Mouse (Mus musculus) adrenal gland, postnatal 14 days (tissue): ENCODE measurements at regions not wholly inside any gene's neighbourhood (a gene's known extent, or its start where the extent isn't known, plus 50 kb on each side); places are given as distances from the start of the nearest gene placed in this dataset.

Experiments used
- DNase-seq: peaks from one replicate; pipeline ENCODE4 v3.0.0; 2021; ENCODE audit warnings: mixed read lengths

DNA sequence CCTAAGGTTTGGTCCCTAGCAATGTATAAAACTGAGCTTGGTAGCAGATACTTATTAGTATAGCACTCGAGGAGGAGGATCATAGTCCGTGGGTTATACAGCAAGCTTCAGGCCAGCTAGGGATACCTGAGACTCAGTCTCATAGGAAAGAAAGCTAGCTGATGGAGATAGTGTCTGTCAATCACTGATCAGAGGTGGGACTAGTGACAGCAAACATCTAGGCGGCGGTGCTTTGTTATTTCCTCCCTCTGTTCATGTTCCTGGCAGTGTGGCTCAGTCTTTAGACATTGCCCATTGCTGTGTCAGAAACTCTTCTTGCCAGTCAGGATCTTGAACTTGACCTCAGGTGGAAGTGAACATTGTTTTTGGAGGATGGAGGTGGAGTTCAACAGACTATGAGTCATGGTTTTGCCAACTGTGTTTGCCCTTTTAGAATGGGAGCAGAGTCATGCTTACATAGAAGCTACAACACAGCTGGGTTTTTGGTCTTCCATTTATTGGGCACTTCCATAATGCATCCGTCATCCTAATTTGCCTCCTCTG is 1315.8 kb upstream of the A1bg start:
- DNase-seq = no peak

DNA sequence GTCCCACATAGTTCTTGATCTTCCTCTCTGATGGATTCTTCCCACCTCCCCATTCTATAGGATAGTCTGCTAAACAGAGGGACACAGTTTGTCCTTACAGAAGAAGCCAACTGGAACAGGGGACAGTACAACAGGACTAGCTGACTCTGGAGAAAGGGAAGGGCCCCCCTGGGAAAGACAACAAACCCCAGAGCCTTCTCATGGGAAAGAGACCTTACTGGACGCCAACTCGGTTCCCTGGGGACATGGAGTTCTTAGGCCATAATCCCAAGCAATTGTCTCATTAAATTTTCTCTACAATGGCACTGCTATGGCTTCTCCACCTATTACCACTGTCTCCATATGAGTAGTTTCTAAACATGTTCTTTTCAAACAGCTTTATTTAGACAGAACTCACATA is 1313.2 kb upstream of the A1bg start:
- peak; percentile 56 for DNase-seq

- no peak for DNase-seq
Measured at GRCm38 (mm10) chr15:62234182-62234760, 1311.5 kb upstream of the A1bg start.

GRCm38 (mm10) chr15:62233154-62233553 is 1310.3 kb upstream of the A1bg start:
- no peak for DNase-seq

GRCm38 (mm10) chr15:62231709-62232108 is 1308.9 kb upstream of the A1bg start:
- DNase-seq = no peak

DNA sequence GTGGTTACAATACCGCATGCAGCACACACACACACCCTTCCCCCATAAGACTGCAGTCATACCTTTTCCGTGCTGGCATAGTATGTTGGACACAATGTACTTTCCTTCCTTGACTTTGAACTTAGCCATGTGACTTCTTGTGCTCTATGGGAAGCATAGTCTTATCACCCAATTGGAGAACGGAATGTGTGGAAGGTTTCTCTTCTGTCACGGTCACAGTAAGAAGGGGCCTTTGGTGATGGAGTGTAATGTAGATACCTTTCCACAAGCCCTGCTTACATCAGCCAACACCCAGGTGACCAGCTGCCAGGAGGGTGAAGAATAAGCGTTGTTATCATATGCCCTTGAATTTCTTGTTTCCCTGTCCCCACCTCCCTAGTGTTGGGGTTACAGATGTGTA is 1308.0 kb upstream of the A1bg start:
- DNase-seq = no peak

DNA sequence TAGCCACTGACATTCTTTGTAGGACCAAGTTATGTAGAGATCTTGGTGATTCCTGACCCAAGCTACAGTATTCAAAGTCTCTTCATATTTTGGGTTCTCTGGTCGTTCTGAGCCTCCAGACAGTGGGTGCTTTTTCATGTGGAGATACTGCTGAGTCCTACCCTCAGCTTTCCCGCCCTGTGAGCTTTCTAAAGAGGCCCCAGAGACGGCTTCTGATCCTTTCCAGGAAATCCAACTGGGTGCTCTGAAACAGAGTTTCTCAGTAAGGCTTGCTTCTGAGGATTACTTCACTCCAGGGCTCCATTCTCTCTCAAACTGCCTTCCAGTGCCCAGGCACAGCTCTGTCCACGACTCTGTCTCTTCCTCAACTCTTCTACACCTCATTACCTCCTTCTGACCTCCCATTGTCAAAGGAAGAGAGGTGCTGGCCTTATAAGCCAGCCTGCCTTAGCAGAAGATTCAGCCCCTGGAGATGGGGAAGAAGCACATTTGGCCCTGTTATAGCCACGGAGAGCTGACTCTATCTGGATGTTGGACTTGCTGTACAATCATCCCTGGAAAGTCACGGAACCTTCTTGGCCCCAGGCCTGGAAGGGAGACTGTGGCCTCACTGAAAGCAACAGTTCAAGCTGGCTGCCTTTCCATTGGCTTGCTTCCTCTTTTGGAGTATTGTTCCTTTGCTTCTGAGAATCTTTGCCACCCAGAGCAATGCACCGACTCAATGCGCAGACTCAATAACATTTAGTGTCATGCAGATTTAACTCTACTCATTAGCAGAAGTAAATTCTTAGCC is 1306.9 kb upstream of the A1bg start:
- peak; percentile 33 for DNase-seq

DNA sequence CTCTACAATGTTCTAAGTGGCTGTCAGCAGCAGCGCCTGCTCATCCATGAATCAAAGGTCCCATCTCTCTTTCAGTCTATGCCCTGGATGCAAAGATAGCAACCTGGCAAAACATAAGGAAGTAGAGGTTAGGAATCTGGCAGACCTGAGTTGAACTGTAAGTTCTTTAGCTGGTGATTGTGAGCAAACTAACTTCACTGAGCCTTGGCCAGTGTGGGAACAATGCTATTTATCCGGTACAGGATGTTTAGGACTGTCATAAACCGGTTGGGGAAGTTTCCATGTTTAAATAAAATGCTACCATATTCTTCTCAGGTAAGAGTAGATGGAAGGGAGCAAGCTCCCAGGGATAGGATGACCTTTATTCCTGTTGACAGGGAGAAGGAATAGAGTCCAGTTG is 1306.2 kb upstream of the A1bg start:
- DNase-seq = no peak

- no peak for DNase-seq
Measured at GRCm38 (mm10) chr15:62224798-62225197, 1302.0 kb upstream of the A1bg start.

- no peak for DNase-seq
Measured at GRCm38 (mm10) chr15:62224191-62224590, 1301.4 kb upstream of the A1bg start.

DNA sequence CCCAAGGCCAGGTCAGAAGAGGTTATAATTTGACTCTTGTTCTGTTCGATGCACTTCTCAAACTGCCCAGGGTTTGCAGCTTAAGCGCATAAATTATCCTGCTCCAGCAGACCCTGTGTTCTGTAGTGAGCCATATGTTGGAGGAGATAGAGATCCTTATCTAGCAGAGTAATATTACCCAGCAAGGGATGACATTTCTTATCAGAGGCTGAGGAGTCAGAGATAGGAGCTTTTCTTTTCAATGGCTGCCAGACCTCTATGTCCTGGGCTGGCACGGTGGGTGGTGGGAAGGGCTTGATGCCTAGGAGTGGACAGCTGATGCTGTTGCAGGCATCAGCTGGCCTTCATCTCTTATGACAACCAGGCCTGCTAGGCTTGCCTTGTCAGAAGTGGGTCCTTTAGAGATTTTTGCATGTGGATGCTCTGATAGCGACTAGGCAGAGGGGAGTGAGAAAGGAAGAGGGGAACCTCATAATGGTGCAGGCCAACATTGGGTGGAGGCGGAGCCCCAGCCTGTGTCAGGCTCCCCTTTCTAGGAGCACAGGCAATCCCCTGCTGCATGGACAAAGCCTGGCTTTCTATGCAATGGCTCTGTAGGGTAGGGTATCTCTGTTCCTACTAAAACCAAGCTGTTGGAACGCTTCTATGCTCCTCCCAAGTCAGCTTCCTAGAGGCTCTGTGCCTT is 1300.5 kb upstream of the A1bg start:
- peak; percentile 47 for DNase-seq

DNA sequence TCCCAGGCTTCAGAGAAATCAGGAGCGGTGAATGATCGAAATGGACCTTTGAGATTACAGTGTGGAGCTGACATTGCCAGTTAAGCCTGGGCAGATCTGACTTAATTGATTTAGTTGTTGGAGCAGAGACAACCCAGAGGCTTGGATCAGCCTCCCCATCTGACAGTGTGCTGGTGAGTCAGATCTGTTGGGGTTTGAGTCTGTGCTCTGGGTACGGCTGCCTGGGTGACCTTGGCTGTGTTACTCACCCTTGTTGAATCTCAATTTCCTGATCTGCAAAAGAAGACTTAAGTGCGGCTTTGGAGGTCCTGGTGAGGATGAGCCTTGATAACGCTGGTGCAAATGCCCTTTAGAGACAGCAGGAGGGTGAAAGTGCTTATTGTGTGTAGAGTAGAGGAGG is 1299.9 kb upstream of the A1bg start:
- DNase-seq = peak; percentile 74

- no peak for DNase-seq
Measured at GRCm38 (mm10) chr15:62222201-62222600, 1299.4 kb upstream of the A1bg start.

DNA sequence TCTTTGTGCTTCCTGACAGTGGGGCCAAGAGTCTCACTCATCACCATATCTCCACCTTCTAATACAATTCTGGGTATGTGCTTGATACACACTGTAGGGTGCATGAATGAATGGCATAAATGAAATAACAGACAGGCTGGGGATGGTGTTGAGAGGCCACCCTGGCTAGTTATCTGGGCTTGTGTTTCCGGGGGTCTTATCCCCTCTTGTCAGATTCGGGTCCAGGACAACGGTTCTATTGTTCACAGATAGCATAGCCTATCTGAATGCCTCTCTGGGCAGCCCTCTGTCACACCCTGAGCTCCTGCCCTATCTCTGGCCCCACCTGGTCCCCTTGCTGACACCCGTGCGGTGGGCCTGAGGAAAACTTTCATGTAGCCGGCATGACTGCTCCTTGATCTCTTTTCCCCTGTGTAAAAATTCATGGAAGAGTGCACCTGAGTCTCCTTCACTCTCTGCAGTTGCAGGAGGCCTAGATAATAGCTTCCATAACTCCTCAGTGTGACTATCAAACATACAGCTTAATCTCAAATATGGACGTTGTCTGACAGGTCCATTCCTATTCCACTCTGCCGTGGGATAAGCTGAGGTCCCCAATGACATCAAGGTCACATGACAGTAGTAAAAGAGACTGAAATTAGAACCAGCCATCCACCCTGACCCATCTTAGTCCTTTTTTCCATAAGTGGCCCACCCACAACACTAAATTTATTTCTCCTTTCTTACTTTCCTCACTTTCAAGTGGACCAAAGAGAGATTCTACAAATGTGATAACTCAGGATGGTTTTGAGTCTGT is 1298.4 kb upstream of the A1bg start:
- DNase-seq = no peak

DNA sequence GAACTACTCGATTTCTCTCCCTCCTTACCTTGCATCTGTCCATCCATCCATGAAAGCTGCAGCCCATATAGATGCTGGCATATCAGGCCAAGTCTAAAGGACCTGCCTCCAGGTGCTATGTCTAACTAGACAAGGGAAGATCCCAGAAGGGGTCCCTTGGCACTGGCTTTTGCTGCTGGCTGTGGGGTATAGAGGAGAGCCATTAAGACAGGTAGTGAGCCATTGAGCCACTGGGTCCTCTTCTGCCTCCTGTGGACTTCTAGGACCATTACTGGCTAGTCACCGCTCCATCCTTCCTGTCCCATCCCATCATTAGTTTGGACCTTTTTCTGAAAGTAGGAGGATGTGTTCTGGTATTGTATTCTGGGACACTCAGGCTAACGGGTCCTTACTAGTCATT is 1297.8 kb upstream of the A1bg start:
- no peak for DNase-seq

- DNase-seq = peak; percentile 20
Measured at GRCm38 (mm10) chr15:62219934-62220540, 1297.2 kb upstream of the A1bg start.

DNA sequence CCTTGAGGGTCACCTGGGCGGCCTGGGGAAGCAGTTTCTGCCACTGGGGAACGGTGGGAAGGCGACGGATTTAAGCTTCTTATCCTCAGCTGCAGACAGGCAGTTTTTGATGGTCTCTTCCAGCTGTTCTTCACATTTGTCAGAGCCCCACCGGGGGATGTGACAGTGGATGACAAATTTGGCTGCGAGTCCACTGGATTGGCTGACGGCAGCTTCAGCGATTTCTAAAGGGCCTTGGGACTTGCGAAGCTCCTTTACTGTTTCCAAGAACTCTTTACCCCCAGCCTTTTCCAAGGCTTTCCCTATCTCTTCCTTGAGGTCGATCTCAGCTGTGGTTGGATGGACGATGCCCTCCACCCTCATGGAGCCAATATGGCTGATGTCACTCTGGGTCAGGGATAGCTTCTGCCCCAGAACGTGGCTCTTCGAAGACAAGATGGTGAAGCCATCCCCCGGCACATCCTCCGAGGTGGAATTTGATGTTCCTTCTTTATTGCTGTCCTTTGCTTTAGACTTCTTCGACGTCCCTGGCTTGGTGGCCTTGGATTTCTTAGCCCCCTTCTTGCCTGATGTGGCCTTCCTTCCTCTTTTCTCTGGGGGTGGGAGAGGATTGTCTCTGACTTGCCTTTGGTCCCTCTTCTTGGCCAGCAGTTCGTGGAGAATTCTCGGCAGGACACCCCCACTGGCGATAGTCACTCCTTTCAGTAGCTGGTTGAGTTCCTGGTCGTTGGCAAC is 1295.7 kb upstream of the A1bg start:
- peak; percentile 61 for DNase-seq

GRCm38 (mm10) chr15:62216688-62217477 is 1294.1 kb upstream of the A1bg start:
- DNase-seq = peak; percentile 51

DNA sequence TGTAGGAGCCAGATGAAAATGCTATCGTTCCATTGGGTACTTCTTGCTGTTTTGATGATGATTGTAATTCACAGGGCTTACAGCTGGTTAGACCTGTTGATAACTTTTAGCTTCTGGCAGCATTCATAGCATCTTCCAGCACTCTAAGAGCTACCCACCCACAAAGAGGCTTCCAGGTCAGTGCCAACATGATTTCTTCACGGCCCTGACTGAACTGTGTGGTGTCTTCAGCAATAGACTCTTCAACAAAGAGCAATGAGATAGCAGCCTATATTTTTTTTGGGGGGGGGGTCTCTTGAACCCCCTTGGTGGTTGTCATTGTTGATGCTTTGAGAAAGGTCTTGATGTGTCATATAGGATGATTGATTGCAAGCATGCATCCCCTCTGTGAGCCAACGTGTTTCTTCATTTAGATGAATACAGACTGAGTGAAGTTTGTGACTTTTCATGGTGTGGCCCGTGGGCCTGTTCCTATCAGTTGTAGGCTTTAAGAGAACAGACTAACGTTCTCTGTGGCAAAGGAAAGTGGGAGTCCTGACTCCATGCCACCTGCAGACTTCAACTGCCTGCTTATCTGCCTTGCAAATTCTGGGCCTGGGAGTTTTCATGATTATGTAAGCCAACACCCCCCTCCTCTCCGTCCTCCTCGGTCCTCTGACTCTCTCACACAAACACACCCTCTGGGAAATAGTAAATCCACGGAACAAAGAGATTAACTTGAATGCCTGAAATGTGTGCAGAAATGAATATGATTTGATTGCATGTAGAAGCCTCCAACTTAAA is 1293.0 kb upstream of the A1bg start:
- DNase-seq = no peak

DNA sequence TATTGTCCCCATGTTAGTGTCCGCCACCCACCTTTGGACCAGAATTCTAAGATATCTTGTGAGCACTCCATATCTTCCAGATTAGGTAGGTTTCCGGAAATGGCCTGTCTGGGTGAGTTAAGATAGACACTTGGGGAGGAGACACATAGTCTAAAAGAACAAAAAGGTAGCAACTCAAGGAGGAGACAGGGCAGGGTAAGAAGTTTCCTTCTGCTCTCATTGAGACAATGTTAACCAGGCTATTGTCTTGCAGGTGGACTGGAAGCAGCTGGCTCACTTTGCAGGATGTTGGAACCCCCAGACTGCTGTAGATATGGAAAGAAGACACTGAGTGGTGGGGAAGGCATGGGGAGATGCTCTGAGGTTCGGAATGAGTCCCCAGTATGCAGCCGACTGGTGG is 1291.5 kb upstream of the A1bg start:
- DNase-seq = no peak
